Comparison of ENCODE assay signal across 22 mouse cellular contexts in the genomic region with DNA sequence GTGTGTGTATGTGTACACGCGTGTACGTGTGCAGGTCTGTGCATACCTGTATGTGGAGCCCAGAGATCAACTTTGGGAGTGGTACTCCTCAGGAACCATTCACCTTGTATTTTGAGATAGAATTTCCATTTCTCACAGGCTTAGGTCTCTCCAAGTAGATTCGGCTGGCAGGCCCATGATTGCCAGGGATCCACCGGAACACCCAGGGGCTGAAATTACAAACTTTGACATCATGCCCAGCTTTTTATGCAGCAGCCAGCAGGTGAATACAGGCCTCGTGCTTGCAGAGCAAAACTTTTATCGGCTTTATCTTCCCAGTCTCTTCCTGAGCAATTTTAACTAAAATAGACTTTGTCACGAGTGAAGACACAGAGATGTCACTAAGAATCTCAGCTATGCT.
DNase-seq lines count a peak whose midpoint lies in the region; ATAC-seq lines count a peak whose summit lies in the region.
"Had no signal": no experiment of that assay in that cellular context is flagged by ENCODE, and none has a peak within 500 bp of the region (broad histone marks: within the 10 kb centered on the region; RNA-seq: fewer than 3 reads in every experiment).

No protein-coding gene starts in this region.

- no peaks in the 10 kb centered on the region for H3K36me3 ChIP-seq in heart, embryonic 12.5 days
- H3K36me3 ChIP-seq in midbrain, embryonic 11.5 days (ENCODE audit: control insufficient read depth, insufficient read depth, low read length): no peaks in the 10 kb centered on the region
- no peaks in the 10 kb centered on the region for H3K36me3 ChIP-seq in midbrain, embryonic 15.5 days (replicated peaks)
- H3K36me3 ChIP-seq: embryonic facial prominence, embryonic 15.5 days; hindbrain, embryonic 13.5 days; limb, embryonic 15.5 days; midbrain, embryonic 13.5 days had no signal

- H3K4me2 ChIP-seq in heart, embryonic 12.5 days: no peak overlapping the region
- no peak overlapping the region for H3K4me2 ChIP-seq in midbrain, embryonic 11.5 days
- H3K4me2 ChIP-seq in midbrain, embryonic 15.5 days: no peak overlapping the region
- H3K4me2 ChIP-seq: embryonic facial prominence, embryonic 15.5 days; hindbrain, embryonic 13.5 days; limb, embryonic 15.5 days; lung, embryonic 14.5 days; midbrain, embryonic 13.5 days had no signal

- DNase-seq in cerebellum, adult 18-20 months: peak; percentile 37 to 41
- DNase-seq in heart, postnatal 4 days: no peak
- peak; percentile 56 for DNase-seq in midbrain, embryonic 11.5 days (ENCODE audit: low spot score, missing footprints)
- DNase-seq: adrenal gland, postnatal 25 days; gastrocnemius, postnatal 14 days; kidney, adult 8-10 months; kidney, postnatal 14 days; left cerebral cortex, postnatal 4 days; lung, embryonic 14.5 days; right cerebral cortex, postnatal 14 days; spleen, adult 18-20 months had no signal

- H3K4me3 ChIP-seq in heart, embryonic 12.5 days: no peak overlapping the region
- H3K4me3 ChIP-seq in midbrain, embryonic 11.5 days (ENCODE audit: low read depth, low read length): no peak overlapping the region
- H3K4me3 ChIP-seq in midbrain, embryonic 15.5 days: no peak overlapping the region
- H3K4me3 ChIP-seq: embryonic facial prominence, embryonic 15.5 days; hindbrain, embryonic 13.5 days; limb, embryonic 15.5 days; midbrain, embryonic 13.5 days had no signal

- no peaks in the 10 kb centered on the region for H3K27me3 ChIP-seq in heart, embryonic 12.5 days (replicated peaks)
- H3K27me3 ChIP-seq in midbrain, embryonic 11.5 days (ENCODE audit: control insufficient read depth, insufficient read depth, low read length): no peaks in the 10 kb centered on the region
- no peaks in the 10 kb centered on the region for H3K27me3 ChIP-seq in midbrain, embryonic 15.5 days (replicated peaks)
- H3K27me3 ChIP-seq: embryonic facial prominence, embryonic 15.5 days; hindbrain, embryonic 13.5 days; limb, embryonic 15.5 days; midbrain, embryonic 13.5 days had no signal

- H3K9me3 ChIP-seq in heart, embryonic 12.5 days (replicated peaks): no peaks in the 10 kb centered on the region
- H3K9me3 ChIP-seq in midbrain, embryonic 11.5 days (ENCODE audit: control insufficient read depth, low read length): no peaks in the 10 kb centered on the region
- H3K9me3 ChIP-seq in midbrain, embryonic 15.5 days: no peaks in the 10 kb centered on the region
- H3K9me3 ChIP-seq: embryonic facial prominence, embryonic 15.5 days; hindbrain, embryonic 13.5 days; limb, embryonic 15.5 days; midbrain, embryonic 13.5 days had no signal

- H3K9ac ChIP-seq in heart, embryonic 12.5 days: no peak overlapping the region
- H3K9ac ChIP-seq in midbrain, embryonic 11.5 days (ENCODE audit: low read length): no peak overlapping the region
- H3K9ac ChIP-seq in midbrain, embryonic 15.5 days: no peak overlapping the region
- H3K9ac ChIP-seq: embryonic facial prominence, embryonic 15.5 days; hindbrain, embryonic 13.5 days; limb, embryonic 15.5 days; liver, embryonic 14.5 days; lung, embryonic 14.5 days; midbrain, embryonic 13.5 days had no signal

- WGBS in heart, embryonic 12.5 days: 72% methylated on average over 8 of the region's 8 CpGs
- WGBS in midbrain, embryonic 11.5 days: 94% methylated on average over 8 of the region's 8 CpGs
- 89% methylated on average over 8 of the region's 8 CpGs for WGBS in midbrain, embryonic 15.5 days

- H3K4me1 ChIP-seq in heart, embryonic 12.5 days (replicated peaks): peaks cover 41% of the 10 kb centered on the region
- H3K4me1 ChIP-seq in midbrain, embryonic 11.5 days (ENCODE audit: control insufficient read depth, insufficient read depth, low read length): no peaks in the 10 kb centered on the region; the same call in 1 of the 2 replicates
- H3K4me1 ChIP-seq in midbrain, embryonic 15.5 days: no peaks in the 10 kb centered on the region
- H3K4me1 ChIP-seq: hindbrain, embryonic 13.5 days; midbrain, embryonic 13.5 days had no signal

- no peak for ATAC-seq in cerebellum, adult (ENCODE audit: insufficient number of reproducible peaks, low FRiP score, low TSS enrichment)
- ATAC-seq in heart, embryonic 12.5 days (ENCODE audit: insufficient number of reproducible peaks, low FRiP score): no peak
- ATAC-seq in midbrain, embryonic 11.5 days (ENCODE audit: low FRiP score): no peak
- no peak for ATAC-seq in midbrain, embryonic 15.5 days (replicated peaks)
- no peak for ATAC-seq in erythroid progenitor cell, adult 5-6 weeks (replicated peaks; ENCODE audit: low FRiP score, poor library complexity, severe bottlenecking)
- ATAC-seq: CD4-positive, CD25-positive, alpha-beta regulatory T cell, adult 4 months; forebrain, embryonic 16.5 days; midbrain, embryonic 13.5 days had no signal

- H3K27ac ChIP-seq in heart, embryonic 12.5 days (ENCODE audit: poor library complexity, severe bottlenecking): peak overlapping the region; percentile 83
- no peak overlapping the region for H3K27ac ChIP-seq in midbrain, embryonic 11.5 days (ENCODE audit: low read depth, low read length)
- no peak overlapping the region for H3K27ac ChIP-seq in midbrain, embryonic 15.5 days
- H3K27ac ChIP-seq: embryonic facial prominence, embryonic 15.5 days; hindbrain, embryonic 13.5 days; limb, embryonic 15.5 days; liver, embryonic 14.5 days; midbrain, embryonic 13.5 days had no signal
